31 mouse cellular contexts compared by ENCODE assay signal in genomic region chr9:83347521-83347920, GRCm38 (mm10).
"Had no signal": no experiment of that assay in that cellular context is flagged by ENCODE, and none has a peak within 500 bp of the region (broad histone marks: within the 10 kb centered on the region; RNA-seq: fewer than 3 reads in every experiment).

No protein-coding gene starts in this region.

- DNase-seq: heart, postnatal 10 days; heart, postnatal 14 days; heart, postnatal 36 days; heart, postnatal 4 days; kidney, adult 11 months; kidney, adult 18-20 months; kidney, adult 2 months; kidney, adult 8-10 months; kidney, adult 9 months; kidney, postnatal 10 days; kidney, postnatal 14 days; kidney, postnatal 25 days; kidney, postnatal 36 days; kidney, postnatal 4 days; layer of hippocampus, adult 9-11 months; layer of hippocampus, postnatal 36 days had no signal

- H3K4me2 ChIP-seq: heart, embryonic 11.5 days; heart, embryonic 12.5 days; heart, embryonic 13.5 days; heart, embryonic 15.5 days; hindbrain, embryonic 12.5 days; hindbrain, embryonic 13.5 days; hindbrain, embryonic 14.5 days; hindbrain, embryonic 15.5 days; intestine, embryonic 15.5 days; kidney, embryonic 15.5 days had no signal

- H3K27me3 ChIP-seq: heart, embryonic 12.5 days; heart, embryonic 15.5 days; hindbrain, embryonic 12.5 days; hindbrain, embryonic 13.5 days; hindbrain, embryonic 15.5 days; intestine, embryonic 15.5 days; kidney, embryonic 15.5 days had no signal

- H3K36me3 ChIP-seq: heart, embryonic 10.5 days; heart, embryonic 12.5 days; heart, embryonic 13.5 days; heart, embryonic 15.5 days; hindbrain, embryonic 10.5 days; hindbrain, embryonic 12.5 days; hindbrain, embryonic 13.5 days; hindbrain, embryonic 15.5 days; intestine, embryonic 15.5 days; kidney, embryonic 15.5 days had no signal

- H3K4me3 ChIP-seq: heart, embryonic 10.5 days; heart, embryonic 12.5 days; heart, embryonic 13.5 days; heart, embryonic 15.5 days; hindbrain, embryonic 10.5 days; hindbrain, embryonic 12.5 days; hindbrain, embryonic 13.5 days; hindbrain, embryonic 15.5 days; intestine, embryonic 15.5 days; kidney, embryonic 15.5 days; left cerebral cortex, adult 2 months had no signal

- H3K27ac ChIP-seq: heart, embryonic 10.5 days; heart, embryonic 13.5 days; heart, embryonic 15.5 days; hindbrain, embryonic 10.5 days; hindbrain, embryonic 12.5 days; hindbrain, embryonic 13.5 days; hindbrain, embryonic 14.5 days; hindbrain, embryonic 15.5 days; hindbrain, postnatal 0 days; intestine, embryonic 15.5 days; kidney, embryonic 15.5 days; kidney, postnatal 0 days; left cerebral cortex, adult 2 months had no signal
